Mouse (Mus musculus) heart, adult 2 months (tissue): Measurements from ENCODE around the gene Glipr2. TPM values are rescaled to one million over a fixed set of nuclear protein-coding genes. Genes with fewer than 3 reads are reported as not detected.
A peak's percentile ranks its signal among the peaks of the same experiment; 100 is the strongest.

ENCODE experiments used
- DNase-seq, 2 experiments: peaks; one replicate each; pipeline ENCODE4 v3.0.0; 2021
- H3K27ac ChIP-seq: fragments of 200-600 bp; 2 replicates; pipeline ENCODE4 v1.8.1; 2022
- H3K27me3 ChIP-seq: fragments of 200-500 bp; 2 replicates; pipeline ENCODE4 v1.6.1; 2012; ENCODE audit warnings: mild to moderate bottlenecking, low read length, inconsistent platforms, mixed read lengths; ENCODE audit not compliant: control insufficient read depth, insufficient read depth
- H3K36me3 ChIP-seq: fragments of 200-500 bp; 2 replicates; pipeline ENCODE4 v1.6.1; 2012; ENCODE audit warnings: low read length, inconsistent platforms; ENCODE audit not compliant: control insufficient read depth, insufficient read depth
- H3K4me1 ChIP-seq: fragments of 200-500 bp; 2 replicates; pipeline ENCODE4 v1.6.1; 2011; ENCODE audit warnings: low read length; ENCODE audit not compliant: control insufficient read depth, insufficient read depth
- H3K4me3 ChIP-seq: fragments of 200-600 bp; 2 replicates; pipeline ENCODE4 v1.8.1; 2022
- H3K79me2 ChIP-seq: fragments of 200-500 bp; replicated peaks from 2 replicates; pipeline ENCODE4 v1.6.1; 2012; ENCODE audit warnings: mild to moderate bottlenecking, inconsistent platforms, low read length, moderate library complexity, mixed read lengths; ENCODE audit not compliant: control insufficient read depth, insufficient read depth
- H3K9ac ChIP-seq: fragments of 200-500 bp; 2 replicates; pipeline ENCODE4 v1.6.1; 2012; ENCODE audit warnings: low read depth, mild to moderate bottlenecking, control low read depth, inconsistent platforms, low read length, mixed read lengths
- CTCF ChIP-seq: fragments of 200-600 bp; IDR thresholded peaks from 2 replicates; pipeline ENCODE4 v1.8.1; 2022; ENCODE audit warnings: antibody characterized with exemption, mild to moderate bottlenecking, moderate library complexity
- EP300 ChIP-seq: fragments of 200-500 bp; IDR thresholded peaks from 2 replicates; pipeline ENCODE4 v1.6.1; 2011; ENCODE audit warnings: low read depth, low read length, control low read depth; ENCODE audit not compliant: insufficient read depth
- POLR2A ChIP-seq: fragments of 200-500 bp; IDR thresholded peaks from 2 replicates; pipeline ENCODE4 v1.6.1; 2011; ENCODE audit warnings: mild to moderate bottlenecking, low read depth, low read length, control low read depth; ENCODE audit not compliant: insufficient read depth
- WGBS: fragments of 180-500 bp; shearing (Covaris S2); methylation state at CpG from one replicate; pipeline ENCODE4 v1.1.7; 2018; 5-methylcytosine and 5-hydroxymethylcytosine counted together
- intact Hi-C: fragments of 180-260 bp; cut with DNase I; formaldehyde crosslinking; loops from one replicate; pipeline ENCODE4 v1.15.1; 2025
- polyA plus RNA-seq: library from polyadenylated mRNA; depleted of rRNA; stranded (reverse); fragments of >200 nt; gene quantifications from 2 replicates; pipeline ENCODE4 v1.2.3, GENCODE M21; 2012
- total RNA-seq, 2 experiments: library from RNA; stranded (reverse); gene quantifications; 2 replicates each; pipeline ENCODE4 v1.2.3; 2021

Gene Glipr2
- total and polyA plus RNA-seq, 3 experiments = 2.1 to 5.3 (median 5.2) TPM

DNA sequence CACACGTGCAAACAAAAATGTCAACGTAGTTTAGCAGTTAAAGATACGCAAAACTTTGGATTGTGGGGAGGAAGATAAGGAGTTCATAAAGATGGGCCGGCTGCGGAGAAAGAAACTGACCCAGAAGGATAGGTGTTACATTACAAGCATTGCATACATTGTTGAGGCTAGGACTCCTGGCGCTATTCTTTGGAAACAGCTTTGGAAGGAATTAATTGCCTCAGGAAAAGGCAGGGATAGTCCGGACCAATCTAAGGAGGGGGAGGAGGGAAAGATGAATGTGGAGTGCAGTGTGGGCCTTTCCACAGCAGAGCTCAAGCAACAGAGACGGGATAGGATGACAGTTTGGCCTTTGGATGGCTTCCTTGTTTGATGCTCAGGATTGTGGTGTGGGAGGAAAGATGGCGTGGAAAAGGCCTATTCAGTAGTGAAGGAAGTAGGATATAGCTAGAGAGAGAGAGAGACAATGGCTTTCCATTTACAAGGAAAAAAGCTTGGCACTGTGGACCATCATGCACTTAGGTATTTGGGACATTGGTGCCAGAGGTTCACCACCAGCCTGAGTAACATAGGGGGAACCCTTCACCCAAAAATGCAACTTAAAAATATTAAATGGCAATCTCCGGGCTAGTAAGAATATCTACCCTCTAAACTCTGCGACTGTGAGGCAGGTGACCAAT, 56.3 kb downstream of the Glipr2 start:
- H3K4me3 ChIP-seq = peak overlapping the region; percentile 70
- intact Hi-C loops = no loop called here
- peak overlapping the region; percentile 75 for H3K27ac ChIP-seq
- H3K9ac ChIP-seq = peak overlapping the region; percentile 72
- 15% methylated on average over 11 of the region's 11 CpGs for WGBS
- peaks cover 9% of the 10 kb centered on the region for H3K79me2 ChIP-seq
- no peaks in the 10 kb centered on the region for H3K27me3 ChIP-seq
- peak in 1 of 2 experiments; percentile 13 for DNase-seq
- H3K4me1 ChIP-seq = peaks cover 10% of the 10 kb centered on the region
- TF ChIP-seq POLR2A (no peak), CTCF (no peak), EP300 (no peak)
- peaks cover 18% of the 10 kb centered on the region for H3K36me3 ChIP-seq

DNA sequence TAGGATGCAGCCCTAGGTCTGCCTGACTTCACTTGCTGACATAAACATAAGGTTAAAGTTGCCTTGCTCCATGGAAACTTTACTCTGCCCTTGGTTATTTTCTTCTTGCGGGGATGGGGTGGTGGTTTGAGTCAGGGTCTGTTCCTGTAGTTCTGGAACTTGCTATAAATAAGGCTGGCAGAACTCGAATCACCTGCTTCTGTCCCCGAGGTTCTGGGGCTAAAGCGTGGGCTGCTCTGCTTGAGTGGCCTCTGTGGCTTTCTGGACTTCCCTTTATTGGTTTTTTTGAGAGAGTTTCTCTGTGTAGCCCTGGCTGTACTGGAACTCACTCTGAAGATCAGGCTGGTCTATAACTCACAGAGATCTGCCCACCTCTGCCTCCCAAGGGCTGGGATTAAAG, 58.9 kb downstream of the Glipr2 start:
- Histone ChIP-seq H3K9ac (peak overlapping the region; percentile 41; the same call in 1 of the 2 replicates), H3K27me3 (no peaks in the 10 kb centered on the region), H3K36me3 (peaks cover 20% of the 10 kb centered on the region), H3K79me2 (peaks cover 12% of the 10 kb centered on the region), H3K27ac (no peak overlapping the region), H3K4me1 (peaks cover 10% of the 10 kb centered on the region), H3K4me3 (no peak overlapping the region)
- intact Hi-C loops = no loop called here
- TF ChIP-seq CTCF (no peak), POLR2A (no peak), EP300 (no peak)
- WGBS = 77% methylated on average over 4 of the region's 4 CpGs
- DNase-seq = peak in 1 of 2 experiments; percentile 14

- H3K9ac ChIP-seq = no peak overlapping the region
- no peak for DNase-seq
- H3K27ac ChIP-seq = no peak overlapping the region
- H3K4me1 ChIP-seq = peaks cover 10% of the 10 kb centered on the region
- TF ChIP-seq POLR2A (no peak), EP300 (no peak), CTCF (no peak)
- no peak overlapping the region for H3K4me3 ChIP-seq
- peaks cover 20% of the 10 kb centered on the region for H3K36me3 ChIP-seq
- 81% methylated on average over 12 of the region's 12 CpGs for WGBS
- intact Hi-C loops = no loop called here
- peaks cover 12% of the 10 kb centered on the region for H3K79me2 ChIP-seq
- no peaks in the 10 kb centered on the region for H3K27me3 ChIP-seq
These were observed 59.6 kb downstream of the Glipr2 start for GRCm38 (mm10) chr4:44016791-44017190.

DNA sequence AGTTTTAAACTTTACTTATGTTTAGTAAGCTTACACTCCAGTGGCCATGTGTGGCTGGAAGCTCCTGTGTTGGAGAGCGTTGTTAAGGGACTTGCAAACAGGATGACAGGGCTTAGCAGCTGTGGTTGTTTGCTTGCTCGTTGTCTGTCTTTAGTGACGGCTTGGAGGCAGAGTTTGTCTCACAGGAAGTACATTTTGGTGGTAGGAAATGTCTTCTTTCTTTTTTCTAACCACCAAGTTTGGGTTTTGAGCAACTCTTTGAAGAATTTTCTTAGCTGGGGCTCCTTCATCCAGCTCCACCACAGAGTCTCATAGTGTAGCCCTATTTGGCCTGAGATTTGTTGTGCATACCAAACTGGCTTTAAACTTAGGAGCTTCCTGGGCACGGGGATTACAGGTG, 65.1 kb downstream of the Glipr2 start:
- TF ChIP-seq POLR2A = no peak
- no peak for TF ChIP-seq EP300
- no peak for TF ChIP-seq CTCF
- Histone ChIP-seq H3K4me3 (no peak overlapping the region), H3K79me2 (peaks cover 4% of the 10 kb centered on the region), H3K9ac (no peak overlapping the region), H3K36me3 (peaks cover 2% of the 10 kb centered on the region), H3K4me1 (no peaks in the 10 kb centered on the region), H3K27ac (no peak overlapping the region), H3K27me3 (no peaks in the 10 kb centered on the region)
- peak in 1 of 2 experiments; percentile 1 for DNase-seq
- intact Hi-C loops = no loop called here
- 67% methylated on average over 4 of the region's 4 CpGs for WGBS

DNA sequence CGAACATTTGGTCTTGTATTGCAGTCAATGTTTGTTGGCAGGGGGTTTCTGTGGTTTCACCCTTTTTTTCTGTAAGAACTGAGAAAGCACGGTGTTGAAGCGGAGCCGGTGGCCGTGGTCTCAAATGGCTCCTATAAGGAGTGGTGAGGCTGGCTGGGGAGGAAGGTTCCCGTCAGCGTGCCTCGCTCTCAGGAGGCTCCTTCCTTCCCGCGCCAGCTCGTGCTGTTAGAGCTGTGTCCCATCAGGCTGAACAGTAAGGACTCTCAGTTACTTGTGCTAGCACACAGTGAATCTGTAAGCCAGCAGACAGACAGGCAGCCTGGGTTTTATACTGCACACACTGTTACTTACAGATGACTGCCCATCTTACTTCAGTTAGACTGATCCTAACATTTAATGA, 65.6 kb downstream of the Glipr2 start:
- Histone ChIP-seq H3K36me3 (peaks cover 2% of the 10 kb centered on the region), H3K4me1 (no peaks in the 10 kb centered on the region; the same call in 1 of the 2 replicates), H3K4me3 (no peak overlapping the region), H3K9ac (no peak overlapping the region), H3K27me3 (no peaks in the 10 kb centered on the region), H3K79me2 (peaks cover 4% of the 10 kb centered on the region), H3K27ac (no peak overlapping the region)
- intact Hi-C loops = no loop called here
- peak; percentile 1 to 10 for DNase-seq
- 88% methylated on average over 11 of the region's 11 CpGs for WGBS
- TF ChIP-seq EP300 (no peak), CTCF (no peak)

DNA sequence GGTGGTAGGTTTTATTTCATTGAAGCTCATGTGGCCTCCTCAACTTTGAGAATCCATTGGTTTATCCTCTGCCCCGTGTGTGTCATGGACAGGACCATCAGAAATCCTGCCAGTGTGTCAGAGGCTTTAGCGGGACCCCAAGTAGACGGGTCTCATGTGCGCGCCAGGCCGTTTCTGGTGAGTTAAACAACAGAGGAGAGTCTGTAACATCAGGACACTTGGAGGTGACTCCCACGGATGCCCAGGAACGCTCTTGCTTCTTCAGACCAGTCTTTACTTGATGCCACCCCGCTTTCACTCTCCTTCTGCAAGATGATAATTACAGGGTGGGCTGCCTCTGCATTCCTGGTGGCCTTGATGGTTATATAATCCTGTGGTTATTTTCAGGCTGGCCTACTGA, 66.5 kb downstream of the Glipr2 start:
- Histone ChIP-seq H3K27me3 (no peaks in the 10 kb centered on the region), H3K36me3 (peaks cover 3% of the 10 kb centered on the region), H3K4me3 (no peak overlapping the region), H3K27ac (no peak overlapping the region), H3K9ac (no peak overlapping the region), H3K4me1 (peaks cover 2% of the 10 kb centered on the region; the same call in 1 of the 2 replicates), H3K79me2 (peaks cover 3% of the 10 kb centered on the region)
- intact Hi-C loops = no loop called here
- no peak for TF ChIP-seq EP300
- TF ChIP-seq CTCF = no peak
- no peak for TF ChIP-seq POLR2A
- peak in 1 of 2 experiments; percentile 15 for DNase-seq
- 97% methylated on average over 9 of the region's 9 CpGs for WGBS
